Mouse (Mus musculus): ENCODE measurements around the gene Acadvl. TPM values are rescaled to one million over a fixed set of nuclear protein-coding genes. Genes with fewer than 3 reads are reported as not detected.

Acadvl gene
- polyA plus RNA-seq, 1 experiment from 2014 or later, result 215 TPM

DNA sequence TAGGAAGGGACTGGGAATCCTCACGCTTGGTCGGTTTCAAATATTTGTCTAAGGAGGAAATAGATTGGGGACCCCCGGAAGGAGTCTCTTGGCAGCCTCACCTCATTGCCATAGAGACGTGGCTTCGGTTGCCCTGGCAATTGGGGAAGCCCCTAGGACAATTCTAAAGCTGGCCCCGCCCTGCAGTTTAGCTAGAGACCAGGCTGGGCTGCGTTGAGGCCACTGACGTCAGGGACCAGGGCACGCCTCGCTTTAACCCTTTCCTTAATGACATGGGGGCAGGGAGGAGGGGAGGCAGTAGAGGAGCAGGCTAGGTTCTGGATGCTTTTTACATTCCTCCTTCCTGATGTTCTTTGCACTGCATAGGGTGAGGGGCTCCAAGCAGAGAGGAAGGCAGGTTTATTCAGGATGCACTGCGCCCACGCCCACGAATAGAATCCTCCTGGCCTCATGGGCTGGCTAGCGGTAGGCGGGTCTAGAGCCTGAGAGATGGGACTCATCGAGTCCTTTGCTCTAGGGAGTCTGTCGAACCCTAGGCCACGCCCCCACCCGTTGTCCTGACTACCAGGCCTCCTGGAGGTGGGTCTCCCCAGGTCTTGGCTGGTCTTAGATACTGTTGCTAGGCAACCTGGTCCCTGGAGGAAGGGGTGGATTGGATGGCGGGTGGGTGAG lies 14.1 kb upstream of the Acadvl start:
- peak; percentile 41; the same call in 1 of the 2 replicates for ATAC-seq
- no peak for TF ChIP-seq CTCF (IDR thresholded peaks at IDR 0.05; ENCODE audit: low read depth)
- H3K4me2 ChIP-seq (replicated peaks; ENCODE audit: low read depth), result peak overlapping the region; percentile 47
- peaks cover 5% of the 10 kb centered on the region for H3K4me1 ChIP-seq (replicated peaks; ENCODE audit: control insufficient read depth, insufficient read depth, low read length)
- H3K36me3 ChIP-seq (ENCODE audit: control insufficient read depth, insufficient read depth), result peaks cover 10% of the 10 kb centered on the region; the same call in 1 of the 2 replicates
- no peaks in the 10 kb centered on the region for H3K9me3 ChIP-seq (ENCODE audit: control insufficient read depth)
- H3K27me3 ChIP-seq (replicated peaks; ENCODE audit: control insufficient read depth, insufficient read depth, low read length), result peaks cover 17% of the 10 kb centered on the region; the same call in 1 of the 2 replicates
- H3K9ac ChIP-seq (ENCODE audit: low read depth, low read length), result no peak overlapping the region
- no peak overlapping the region; the same call in 1 of the 2 replicates for H3K27ac ChIP-seq (ENCODE audit: low read depth, low read length)
- WGBS, result 2% methylated on average over 20 of the region's 20 CpGs
- peak overlapping the region; percentile 11 for H3K4me3 ChIP-seq (ENCODE audit: low read depth, low read length)

DNA sequence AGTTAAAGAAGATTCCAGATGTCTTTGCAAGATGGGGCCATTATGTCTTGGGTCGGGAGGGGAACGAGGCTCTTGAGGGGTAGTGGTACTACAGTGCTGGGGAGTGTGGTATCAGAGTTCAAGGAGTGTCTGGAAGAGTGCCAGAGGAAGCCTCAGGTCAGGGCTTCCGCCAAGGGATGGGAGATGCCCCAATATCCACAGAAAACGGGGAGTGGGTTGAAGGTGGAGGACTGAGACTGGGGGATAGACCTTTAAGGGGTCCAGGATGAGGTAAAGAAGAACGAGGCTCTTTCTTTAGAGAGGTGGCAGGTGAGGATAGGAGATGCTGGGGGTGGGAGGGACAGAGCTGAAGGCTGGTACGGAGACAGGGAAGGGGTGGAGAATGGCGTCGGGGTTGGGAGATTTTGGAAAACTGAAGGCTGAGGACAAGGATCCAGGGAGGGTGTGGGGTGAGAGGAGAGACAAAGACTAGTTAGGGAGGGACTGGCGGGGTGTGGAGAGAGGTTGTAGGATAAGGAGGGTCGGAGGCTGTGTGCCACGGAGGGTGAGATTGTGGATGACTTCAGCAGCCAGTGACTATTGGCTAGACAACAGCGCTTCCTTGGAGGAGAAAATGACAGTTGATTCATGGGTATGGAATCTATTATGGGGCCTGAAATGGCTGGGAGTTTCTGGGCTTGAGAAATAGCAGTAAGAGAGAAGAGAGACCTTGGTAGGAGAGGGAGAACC lies 13.4 kb upstream of the Acadvl start:
- Histone ChIP-seq H3K4me3 (ENCODE audit: low read depth, low read length) (no peak overlapping the region; the same call in 1 of the 2 replicates), H3K36me3 (ENCODE audit: control insufficient read depth, insufficient read depth) (peaks cover 10% of the 10 kb centered on the region; the same call in 1 of the 2 replicates), H3K9ac (ENCODE audit: low read depth, low read length) (no peak overlapping the region), H3K9me3 (ENCODE audit: control insufficient read depth) (no peaks in the 10 kb centered on the region), H3K4me2 (replicated peaks; ENCODE audit: low read depth) (peak overlapping the region; percentile 47), H3K27ac (ENCODE audit: low read depth, low read length) (no peak overlapping the region; the same call in 1 of the 2 replicates), H3K4me1 (replicated peaks; ENCODE audit: control insufficient read depth, insufficient read depth, low read length) (peaks cover 8% of the 10 kb centered on the region), H3K27me3 (replicated peaks; ENCODE audit: control insufficient read depth, insufficient read depth, low read length) (peaks cover 18% of the 10 kb centered on the region)
- WGBS, result 23% methylated on average over 12 of the region's 12 CpGs
- no peak for TF ChIP-seq CTCF (IDR thresholded peaks at IDR 0.05; ENCODE audit: low read depth)
- no peak for ATAC-seq

GRCm38 (mm10) chr11:70027397-70027796 lies 12.2 kb upstream of the Acadvl start:
- H3K27ac ChIP-seq (ENCODE audit: low read depth, low read length), result no peak overlapping the region
- peak overlapping the region; percentile 55 for H3K4me2 ChIP-seq (replicated peaks; ENCODE audit: low read depth)
- H3K9ac ChIP-seq (ENCODE audit: low read depth, low read length), result no peak overlapping the region
- H3K4me1 ChIP-seq (replicated peaks; ENCODE audit: control insufficient read depth, insufficient read depth, low read length), result peaks cover 8% of the 10 kb centered on the region
- WGBS, result 60% methylated on average over 9 of the region's 9 CpGs
- peaks cover 10% of the 10 kb centered on the region; the same call in 1 of the 2 replicates for H3K36me3 ChIP-seq (ENCODE audit: control insufficient read depth, insufficient read depth)
- ATAC-seq, result no peak
- TF ChIP-seq CTCF (IDR thresholded peaks at IDR 0.05; ENCODE audit: low read depth), result no peak
- peak overlapping the region; percentile 24 for H3K4me3 ChIP-seq (ENCODE audit: low read depth, low read length)
- H3K27me3 ChIP-seq (replicated peaks; ENCODE audit: control insufficient read depth, insufficient read depth, low read length), result peaks cover 27% of the 10 kb centered on the region
- H3K9me3 ChIP-seq (ENCODE audit: control insufficient read depth), result no peaks in the 10 kb centered on the region

- peak overlapping the region; percentile 24 for H3K4me3 ChIP-seq (ENCODE audit: low read depth, low read length)
- WGBS, result 9% methylated on average over 19 of the region's 19 CpGs
- H3K9me3 ChIP-seq (ENCODE audit: control insufficient read depth), result no peaks in the 10 kb centered on the region
- ATAC-seq, result peak; percentile 36; the same call in 1 of the 2 replicates
- TF ChIP-seq CTCF (IDR thresholded peaks at IDR 0.05; ENCODE audit: low read depth), result no peak
- peaks cover 8% of the 10 kb centered on the region for H3K4me1 ChIP-seq (replicated peaks; ENCODE audit: control insufficient read depth, insufficient read depth, low read length)
- peak overlapping the region; percentile 21; the same call in 1 of the 2 replicates for H3K27ac ChIP-seq (ENCODE audit: low read depth, low read length)
- H3K9ac ChIP-seq (ENCODE audit: low read depth, low read length), result no peak overlapping the region
- H3K27me3 ChIP-seq (replicated peaks; ENCODE audit: control insufficient read depth, insufficient read depth, low read length), result peaks cover 28% of the 10 kb centered on the region
- peak overlapping the region; percentile 55 for H3K4me2 ChIP-seq (replicated peaks; ENCODE audit: low read depth)
- peaks cover 5% of the 10 kb centered on the region; the same call in 1 of the 2 replicates for H3K36me3 ChIP-seq (ENCODE audit: control insufficient read depth, insufficient read depth)
Measured at GRCm38 (mm10) chr11:70026689-70027088, 11.5 kb upstream of the Acadvl start.

DNA sequence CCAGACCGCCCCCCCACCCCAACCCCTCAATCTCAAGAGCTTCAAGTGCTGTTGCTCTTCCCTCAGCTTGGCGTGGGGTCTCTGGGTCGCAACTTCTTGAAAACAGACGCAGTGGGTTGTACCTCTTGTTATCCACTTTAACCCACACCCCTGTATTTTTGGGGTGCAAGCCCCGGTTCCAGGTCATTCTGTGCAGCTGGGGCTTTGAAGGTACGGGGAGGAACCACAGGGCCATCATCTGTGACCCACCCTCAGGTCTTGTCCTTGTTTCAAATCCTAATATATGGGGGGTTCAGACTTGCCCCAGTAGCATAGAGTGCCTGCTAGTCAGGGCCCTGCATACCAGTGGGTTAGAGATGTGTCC lies 8.9 kb upstream of the Acadvl start:
- Histone ChIP-seq H3K4me1 (replicated peaks; ENCODE audit: control insufficient read depth, insufficient read depth, low read length) (0 out of 2 replicates have a peak, but pooled peaks cover 4% of the 10 kb centered on the region), H3K27me3 (replicated peaks; ENCODE audit: control insufficient read depth, insufficient read depth, low read length) (peaks cover 28% of the 10 kb centered on the region), H3K9ac (ENCODE audit: low read depth, low read length) (peak overlapping the region; percentile 7; the same call in 1 of the 2 replicates), H3K4me2 (replicated peaks; ENCODE audit: low read depth) (peak overlapping the region; percentile 50), H3K4me3 (ENCODE audit: low read depth, low read length) (peak overlapping the region; percentile 20; the same call in 1 of the 2 replicates), H3K27ac (ENCODE audit: low read depth, low read length) (no peak overlapping the region), H3K9me3 (ENCODE audit: control insufficient read depth) (no peaks in the 10 kb centered on the region), H3K36me3 (ENCODE audit: control insufficient read depth, insufficient read depth) (no peaks in the 10 kb centered on the region)
- WGBS, result 24% methylated on average over 6 of the region's 6 CpGs
- no peak for TF ChIP-seq CTCF (IDR thresholded peaks at IDR 0.05; ENCODE audit: low read depth)
- ATAC-seq, result no peak

All from intestine, postnatal 0 days (tissue).